Mouse (Mus musculus) forebrain, embryonic 12.5 days (tissue): ENCODE measurements around the gene Irf2. TPM values are rescaled to one million over a fixed set of nuclear protein-coding genes. Genes with fewer than 3 reads are reported as not detected.

Experiments used
- ATAC-seq: fragments of 200-750 bp; cut with Nextera tagmentation; 2 replicates; pipeline ENCODE4 v1.8.0; 2017; ENCODE audit warnings: moderate TSS enrichment; ENCODE audit not compliant: low FRiP score
- H3K27ac ChIP-seq: fragments of 300-500 bp; sonication (generic); 2 replicates; pipeline ENCODE4 v1.5.1; 2016; ENCODE audit warnings: mild to moderate bottlenecking
- H3K27me3 ChIP-seq: fragments of 300-500 bp; sonication (generic); 2 replicates; pipeline ENCODE4 v1.6.1; 2016; ENCODE audit warnings: mild to moderate bottlenecking
- H3K36me3 ChIP-seq: fragments of 300-500 bp; sonication (generic); replicated peaks from 2 replicates; pipeline ENCODE4 v1.6.1; 2016; ENCODE audit warnings: mild to moderate bottlenecking
- H3K4me1 ChIP-seq: fragments of 300-500 bp; sonication (generic); 2 replicates; pipeline ENCODE4 v1.6.1; 2016
- H3K4me2 ChIP-seq: fragments of 300-500 bp; sonication (generic); 2 replicates; pipeline ENCODE4 v1.6.1; 2016; ENCODE audit warnings: mild to moderate bottlenecking, moderate library complexity
- H3K4me3 ChIP-seq: fragments of 300-500 bp; sonication (generic); replicated peaks from 2 replicates; pipeline ENCODE4 v1.5.1; 2016; ENCODE audit warnings: mild to moderate bottlenecking
- H3K9ac ChIP-seq: fragments of 300-500 bp; sonication (generic); 2 replicates; pipeline ENCODE4 v1.6.1; 2016; ENCODE audit warnings: mild to moderate bottlenecking
- H3K9me3 ChIP-seq: fragments of 300-500 bp; sonication (generic); 2 replicates; pipeline ENCODE4 v1.6.1; 2016
- WGBS: fragments of 180-500 bp; shearing (Covaris S2); methylation state at CpG from one replicate; pipeline ENCODE4 v1.1.7; 2016; 5-methylcytosine and 5-hydroxymethylcytosine counted together
- polyA plus RNA-seq: library from polyadenylated mRNA; unstranded; fragments of >200 nt; fragmentation: Nextera tagmentation; extraction: Ambion mirVana; gene quantifications from 2 replicates; pipeline ENCODE4 v1.2.1, GENCODE M21; 2016

Gene Irf2
- polyA plus RNA-seq, 1 experiment from 2014 or later, result 11.7 TPM

DNA sequence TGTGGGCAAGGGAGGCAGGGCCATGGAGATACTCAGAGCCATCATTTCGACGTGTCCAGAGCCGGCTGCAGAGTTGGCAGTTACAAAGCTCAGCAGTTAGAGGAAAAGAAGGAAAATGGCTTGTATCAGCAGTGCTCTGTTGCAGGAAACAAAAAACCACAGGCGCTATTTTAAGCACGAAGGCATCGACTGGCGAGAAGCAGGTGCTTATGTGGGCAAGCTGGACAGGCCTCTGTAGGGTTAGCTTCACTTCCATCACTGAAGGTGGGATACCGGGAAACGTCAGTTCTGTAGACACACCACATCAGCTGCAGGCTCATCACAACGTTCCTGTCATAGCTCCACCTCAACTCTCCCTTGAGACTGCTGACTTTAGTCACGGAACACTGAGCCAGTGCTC is 112.8 kb downstream of the Irf2 start:
- Histone ChIP-seq H3K27ac (no peak overlapping the region), H3K36me3 (0 out of 2 replicates have a peak, but pooled peaks cover 4% of the 10 kb centered on the region), H3K4me1 (no peaks in the 10 kb centered on the region), H3K27me3 (no peaks in the 10 kb centered on the region), H3K4me2 (no peak overlapping the region), H3K9ac (no peak overlapping the region), H3K4me3 (no peak overlapping the region), H3K9me3 (no peaks in the 10 kb centered on the region)
- no peak for ATAC-seq
- 90% methylated on average over 11 of the region's 11 CpGs for WGBS

DNA sequence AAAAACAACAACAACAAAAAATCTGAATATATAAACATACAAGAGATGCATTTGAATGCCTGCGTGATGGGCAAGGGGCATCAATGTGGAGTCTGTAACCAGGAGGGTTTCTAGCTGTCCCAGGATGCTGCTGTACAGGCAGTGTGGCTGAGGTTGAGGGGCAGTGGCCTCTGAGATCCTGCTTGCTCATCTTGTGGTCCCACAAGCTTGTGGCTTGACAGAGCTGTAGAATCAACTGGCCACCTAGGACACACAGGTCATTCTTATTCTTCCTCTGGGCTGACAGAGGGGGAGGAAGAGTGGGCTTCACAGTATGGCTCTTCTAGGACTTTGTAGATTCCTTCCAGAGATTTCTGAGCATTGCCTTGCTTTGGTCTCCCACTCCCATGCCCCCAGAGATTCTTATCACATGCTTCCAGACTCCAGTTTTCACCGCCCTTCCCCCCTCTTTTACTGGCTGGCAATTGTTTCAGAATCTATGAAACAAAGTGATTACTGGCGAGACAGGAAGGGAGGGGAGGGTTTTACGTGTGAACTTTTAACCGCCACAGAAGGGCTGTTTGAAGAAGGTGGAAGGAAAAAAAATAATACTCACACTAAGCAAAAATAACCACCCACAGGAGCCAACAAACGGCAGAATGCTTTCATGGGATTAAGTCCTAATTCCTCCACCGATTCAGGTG is 119.8 kb downstream of the Irf2 start:
- no peak for ATAC-seq
- Histone ChIP-seq H3K27ac (no peak overlapping the region), H3K9ac (no peak overlapping the region), H3K36me3 (no peaks in the 10 kb centered on the region), H3K4me3 (no peak overlapping the region), H3K4me2 (no peak overlapping the region), H3K9me3 (no peaks in the 10 kb centered on the region), H3K27me3 (no peaks in the 10 kb centered on the region), H3K4me1 (peaks cover 4% of the 10 kb centered on the region; the same call in 1 of the 2 replicates)
- WGBS, result 34% methylated on average over 7 of the region's 7 CpGs

DNA sequence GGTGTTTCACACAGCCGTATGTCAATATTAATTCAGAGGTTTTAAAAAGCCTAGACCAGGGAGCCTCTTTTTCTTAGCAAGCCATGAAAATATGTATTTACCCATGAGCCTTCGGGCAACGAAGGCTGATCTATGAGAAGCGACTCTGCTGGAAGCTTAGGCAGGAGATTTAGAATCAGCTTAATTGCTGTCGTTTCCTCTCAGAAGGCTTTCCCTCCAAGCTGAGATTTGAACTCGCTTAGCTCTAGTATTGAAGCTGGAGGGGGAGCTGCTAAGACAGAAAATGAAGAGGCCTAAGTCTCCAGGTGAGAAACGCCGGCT is 120.3 kb downstream of the Irf2 start:
- Histone ChIP-seq H3K36me3 (no peaks in the 10 kb centered on the region), H3K27me3 (no peaks in the 10 kb centered on the region), H3K9ac (no peak overlapping the region), H3K4me3 (no peak overlapping the region), H3K4me2 (no peak overlapping the region), H3K9me3 (no peaks in the 10 kb centered on the region), H3K4me1 (peaks cover 4% of the 10 kb centered on the region; the same call in 1 of the 2 replicates), H3K27ac (no peak overlapping the region)
- whole genome bisulfite sequencing, result 57% methylated on average over 8 of the region's 8 CpGs
- no peak for ATAC-seq

DNA sequence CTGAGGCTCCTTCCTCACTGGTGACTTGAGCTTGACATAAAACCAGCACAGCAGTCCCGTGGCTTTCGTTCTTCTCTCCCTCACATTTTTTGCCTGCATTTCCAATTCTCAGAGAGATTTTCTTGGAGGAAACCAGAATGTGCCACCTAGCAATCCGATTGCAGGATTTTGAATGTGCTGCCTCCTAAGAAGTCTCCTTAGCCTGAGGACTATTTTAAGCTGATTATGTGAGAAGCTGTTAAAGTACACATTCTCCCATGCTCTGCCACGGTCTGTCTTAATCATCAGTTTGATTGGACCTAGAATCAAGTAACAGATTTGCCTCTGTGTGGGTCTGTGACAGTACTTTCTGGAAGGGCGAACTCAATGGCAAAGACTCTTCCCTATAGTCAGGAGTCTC is 123.0 kb downstream of the Irf2 start:
- WGBS, result 92% methylated on average over 5 of the region's 5 CpGs
- ATAC-seq, result no peak
- Histone ChIP-seq H3K27me3 (no peaks in the 10 kb centered on the region), H3K27ac (no peak overlapping the region), H3K4me1 (peaks cover 4% of the 10 kb centered on the region; the same call in 1 of the 2 replicates), H3K9me3 (no peaks in the 10 kb centered on the region), H3K36me3 (no peaks in the 10 kb centered on the region), H3K4me2 (no peak overlapping the region), H3K4me3 (no peak overlapping the region), H3K9ac (no peak overlapping the region)

DNA sequence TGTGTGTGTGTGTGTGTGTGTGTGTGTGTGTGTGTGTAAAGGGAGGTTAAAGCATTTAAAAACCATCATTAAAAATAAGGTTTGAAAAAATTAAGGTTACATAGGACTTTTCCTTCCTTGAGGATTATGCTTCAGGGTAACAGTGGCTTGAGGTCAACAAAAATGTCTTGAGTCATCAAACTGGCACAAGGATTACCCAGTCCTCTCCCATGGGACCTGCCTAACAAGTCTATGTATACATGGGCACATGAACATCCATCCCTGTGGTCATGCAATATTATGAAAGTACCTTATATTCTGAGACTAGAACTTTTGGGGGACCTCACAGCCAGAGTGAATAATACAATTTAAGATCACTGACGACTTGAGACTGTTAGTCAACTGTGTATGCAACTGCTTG is 125.9 kb downstream of the Irf2 start:
- Histone ChIP-seq H3K36me3 (no peaks in the 10 kb centered on the region), H3K4me1 (no peaks in the 10 kb centered on the region), H3K27me3 (no peaks in the 10 kb centered on the region), H3K4me2 (no peak overlapping the region), H3K4me3 (no peak overlapping the region), H3K9ac (no peak overlapping the region), H3K27ac (no peak overlapping the region), H3K9me3 (no peaks in the 10 kb centered on the region)
- 74% methylated on average over 1 of the region's 1 CpGs for WGBS
- no peak for ATAC-seq

DNA sequence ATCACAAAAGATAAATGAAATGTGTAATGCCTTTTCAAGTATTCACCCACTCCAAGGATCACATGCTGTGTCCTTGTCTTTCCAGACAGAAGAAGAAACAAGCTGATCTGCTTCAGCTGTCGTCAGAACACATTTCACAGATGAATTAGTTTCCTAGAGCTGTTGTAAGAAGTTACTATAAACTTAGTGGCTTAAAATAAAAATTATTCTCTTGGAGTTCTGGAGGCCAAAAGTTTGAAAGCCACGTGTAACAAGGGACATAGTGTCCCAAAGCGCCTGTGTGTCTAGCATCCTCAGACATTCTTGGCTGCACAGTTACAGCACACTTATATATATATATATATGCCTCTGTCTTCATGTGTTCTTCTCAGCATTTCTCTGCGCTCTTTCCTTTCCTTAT is 127.9 kb downstream of the Irf2 start:
- Histone ChIP-seq H3K36me3 (no peaks in the 10 kb centered on the region), H3K4me2 (no peak overlapping the region), H3K27me3 (no peaks in the 10 kb centered on the region), H3K9ac (no peak overlapping the region), H3K9me3 (no peaks in the 10 kb centered on the region), H3K4me1 (no peaks in the 10 kb centered on the region), H3K27ac (no peak overlapping the region), H3K4me3 (no peak overlapping the region)
- 54% methylated on average over 4 of the region's 4 CpGs for WGBS
- no peak for ATAC-seq

DNA sequence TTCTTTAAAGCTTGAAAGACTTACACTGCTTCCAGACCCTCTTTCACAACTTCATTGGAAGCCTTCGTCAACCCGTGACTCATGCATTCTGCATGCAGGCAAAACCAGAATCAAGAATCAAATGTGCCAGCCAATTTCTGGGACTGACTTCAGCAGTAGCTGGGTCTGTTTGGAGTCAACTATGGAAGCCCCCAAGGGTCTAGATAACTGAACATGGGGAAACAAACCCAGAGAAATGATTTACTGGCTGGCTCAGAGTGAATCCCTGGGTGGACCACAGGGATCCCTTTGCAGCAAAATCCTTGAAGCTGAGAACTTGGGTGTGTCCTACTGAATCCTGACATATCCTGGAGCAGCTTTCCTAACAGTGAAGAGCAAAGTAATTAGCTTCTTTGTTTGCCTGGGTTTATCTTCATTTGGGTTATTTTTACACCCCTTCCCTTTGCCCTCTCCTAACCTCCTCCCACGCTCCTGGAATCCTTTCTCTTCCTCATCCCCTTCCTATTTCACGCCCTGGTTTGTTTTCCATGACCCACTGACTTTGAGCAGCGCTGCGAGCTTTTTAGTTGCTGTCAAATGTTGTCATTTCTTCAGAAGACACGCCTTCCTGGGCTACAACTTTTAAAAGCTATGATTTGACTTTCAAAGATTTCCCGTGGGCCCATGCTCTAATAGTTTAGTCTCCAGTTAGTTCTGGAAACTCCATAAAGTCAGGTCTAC is 129.0 kb downstream of the Irf2 start:
- Histone ChIP-seq H3K4me3 (no peak overlapping the region), H3K9me3 (no peaks in the 10 kb centered on the region), H3K4me2 (no peak overlapping the region), H3K4me1 (no peaks in the 10 kb centered on the region), H3K27ac (no peak overlapping the region), H3K27me3 (no peaks in the 10 kb centered on the region), H3K36me3 (no peaks in the 10 kb centered on the region), H3K9ac (no peak overlapping the region)
- 80% methylated on average over 8 of the region's 8 CpGs for WGBS
- ATAC-seq, result no peak

DNA sequence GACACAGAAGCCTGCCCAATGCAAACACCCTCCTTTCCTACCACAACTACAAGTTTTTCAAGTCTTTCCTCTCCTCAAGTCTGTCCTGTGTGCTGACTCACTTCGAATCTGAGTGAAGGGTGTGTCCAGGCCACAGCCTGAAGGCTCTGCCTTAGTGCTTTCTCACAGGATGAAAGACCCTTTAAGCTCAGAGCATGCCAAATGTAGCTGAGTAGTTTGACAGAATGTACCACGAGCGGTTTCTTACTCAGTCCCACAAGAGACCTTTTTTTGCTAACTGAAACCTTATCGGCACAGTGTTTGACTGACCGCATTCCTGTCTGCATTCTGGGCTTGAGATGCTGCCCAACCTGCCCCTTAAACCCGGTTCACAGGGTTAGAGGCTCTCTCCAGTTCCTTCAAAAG is 130.0 kb downstream of the Irf2 start:
- Histone ChIP-seq H3K4me1 (no peaks in the 10 kb centered on the region), H3K9me3 (no peaks in the 10 kb centered on the region), H3K27me3 (no peaks in the 10 kb centered on the region), H3K9ac (no peak overlapping the region), H3K27ac (no peak overlapping the region), H3K4me3 (no peak overlapping the region), H3K4me2 (no peak overlapping the region), H3K36me3 (no peaks in the 10 kb centered on the region)
- 84% methylated on average over 6 of the region's 6 CpGs for WGBS
- ATAC-seq, result no peak

DNA sequence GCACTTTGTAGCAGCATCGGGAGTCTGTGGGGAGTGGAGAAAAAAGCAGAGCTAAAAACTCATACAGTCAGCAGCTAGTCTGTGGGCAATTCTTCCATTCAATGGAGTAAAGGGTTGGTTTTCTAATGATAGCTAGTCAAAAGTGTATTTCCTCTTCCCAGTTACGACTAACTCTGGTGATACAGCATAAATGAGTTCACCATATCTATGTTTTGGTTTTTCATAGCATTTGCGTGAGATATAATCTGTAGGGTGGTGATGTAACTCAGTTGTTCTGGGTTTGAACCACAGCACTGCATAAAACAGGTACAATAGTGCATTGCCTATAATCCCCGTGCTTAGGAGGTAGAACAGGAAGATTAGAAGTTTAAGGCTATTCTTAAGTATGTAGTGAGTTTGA is 131.6 kb downstream of the Irf2 start:
- H3K4me1 ChIP-seq, result no peaks in the 10 kb centered on the region
- no peak overlapping the region for H3K4me2 ChIP-seq
- WGBS, result 95% methylated on average over 4 of the region's 4 CpGs
- no peak for ATAC-seq
- no peak overlapping the region for H3K4me3 ChIP-seq
- no peaks in the 10 kb centered on the region for H3K9me3 ChIP-seq
- H3K27ac ChIP-seq, result no peak overlapping the region
- no peaks in the 10 kb centered on the region for H3K36me3 ChIP-seq
- no peak overlapping the region for H3K9ac ChIP-seq
- H3K27me3 ChIP-seq, result no peaks in the 10 kb centered on the region

DNA sequence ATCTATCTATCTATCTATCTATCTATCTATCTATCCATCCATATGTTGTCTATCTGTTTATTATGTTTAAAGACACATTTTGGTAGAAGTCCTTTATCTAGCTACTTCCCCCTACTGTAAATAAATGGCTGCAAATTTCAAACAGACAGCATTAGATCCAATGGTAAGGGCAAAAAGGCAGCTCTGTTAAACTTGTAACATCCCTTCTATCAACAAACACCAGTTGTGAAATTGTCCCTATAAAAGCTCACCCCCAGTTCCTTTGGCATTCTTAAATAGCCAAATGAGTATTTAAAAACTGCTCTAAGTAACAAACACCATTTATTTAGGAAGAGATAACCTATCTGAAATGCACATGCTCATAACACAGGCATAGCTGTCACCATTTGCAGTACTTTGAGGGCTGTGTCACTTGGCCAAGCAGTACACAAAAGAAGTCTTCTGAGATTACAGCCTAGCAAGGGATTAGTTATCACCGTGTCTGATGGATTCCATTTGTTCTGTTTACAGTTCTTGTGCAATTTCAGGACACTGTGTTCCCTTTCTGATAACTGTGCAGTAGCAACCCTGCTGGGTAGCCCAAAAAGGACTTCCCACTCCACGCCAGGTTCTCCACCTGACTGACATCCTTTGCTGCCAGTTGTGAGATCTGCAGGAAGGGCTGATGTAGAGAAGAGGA is 136.2 kb downstream of the Irf2 start:
- Histone ChIP-seq H3K9ac (no peak overlapping the region), H3K9me3 (no peaks in the 10 kb centered on the region), H3K4me2 (no peak overlapping the region), H3K4me1 (no peaks in the 10 kb centered on the region), H3K27me3 (no peaks in the 10 kb centered on the region), H3K27ac (no peak overlapping the region), H3K36me3 (no peaks in the 10 kb centered on the region), H3K4me3 (no peak overlapping the region)
- 53% methylated on average over 2 of the region's 2 CpGs for WGBS
- no peak for ATAC-seq

DNA sequence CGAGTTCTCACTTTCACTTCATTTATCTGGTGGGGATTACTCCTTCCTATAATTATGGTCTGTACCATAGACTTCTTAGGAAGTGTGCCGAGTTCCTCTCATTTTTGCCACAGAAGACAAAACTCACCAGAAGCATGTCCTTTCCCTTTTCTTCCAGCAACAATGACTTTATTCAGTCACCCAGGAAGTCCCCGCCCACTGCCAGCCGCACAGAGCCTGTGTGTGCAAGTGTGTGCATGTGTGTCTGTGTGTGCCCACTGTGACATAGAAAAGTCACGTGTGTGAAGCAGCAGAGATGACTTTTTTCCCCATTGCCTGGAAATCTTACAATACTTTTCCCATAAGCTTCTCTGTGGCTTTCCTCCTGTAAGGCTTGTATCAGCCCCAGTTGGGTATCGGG is 141.8 kb downstream of the Irf2 start:
- no peaks in the 10 kb centered on the region for H3K9me3 ChIP-seq

DNA sequence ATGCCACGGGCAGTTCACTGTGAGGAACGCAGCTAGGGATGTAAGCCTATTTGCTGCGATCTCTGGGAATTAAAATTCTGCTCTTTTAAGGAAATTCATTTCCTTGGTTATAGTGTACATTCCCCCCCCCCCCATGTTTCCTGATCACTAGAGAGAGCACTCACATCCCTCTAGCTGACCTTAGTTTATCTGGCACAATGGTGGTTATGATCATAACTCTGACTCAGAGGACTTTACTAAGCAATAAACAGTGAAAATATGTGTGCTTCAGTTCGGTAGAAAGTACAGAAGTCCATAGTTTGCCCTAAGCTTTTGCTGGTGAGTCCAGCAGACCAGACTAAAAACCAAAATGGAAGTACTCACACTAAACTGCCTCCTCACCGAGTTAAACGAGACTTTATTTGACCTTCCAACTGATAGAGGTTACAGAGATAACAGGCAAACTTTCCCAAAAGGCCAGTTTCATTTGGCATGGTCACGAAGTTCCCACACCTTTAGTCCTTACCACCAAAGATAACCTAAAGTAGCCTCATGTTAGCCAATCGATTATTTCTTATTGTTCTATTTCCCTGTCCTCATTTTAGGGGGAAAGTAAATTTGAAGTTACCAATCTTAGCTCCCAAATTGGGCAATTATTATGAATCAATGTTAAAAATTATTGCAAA is 142.4 kb downstream of the Irf2 start:
- Histone ChIP-seq H3K9ac (no peak overlapping the region), H3K4me3 (no peak overlapping the region), H3K9me3 (no peaks in the 10 kb centered on the region), H3K4me2 (no peak overlapping the region), H3K27me3 (no peaks in the 10 kb centered on the region), H3K36me3 (no peaks in the 10 kb centered on the region), H3K4me1 (peaks cover 3% of the 10 kb centered on the region; the same call in 1 of the 2 replicates), H3K27ac (no peak overlapping the region)
- ATAC-seq, result no peak
- 81% methylated on average over 8 of the region's 8 CpGs for WGBS

More for the DNA sequence above, 141.8 kb downstream of the Irf2 start:
- H3K4me1 ChIP-seq, result peaks cover 3% of the 10 kb centered on the region; the same call in 1 of the 2 replicates
- H3K36me3 ChIP-seq, result no peaks in the 10 kb centered on the region
- H3K27ac ChIP-seq, result no peak overlapping the region
- WGBS, result 73% methylated on average over 6 of the region's 6 CpGs
- no peaks in the 10 kb centered on the region for H3K27me3 ChIP-seq
- no peak overlapping the region for H3K4me2 ChIP-seq
- H3K9ac ChIP-seq, result no peak overlapping the region
- no peak for ATAC-seq
- H3K4me3 ChIP-seq, result no peak overlapping the region
